Mouse (Mus musculus): ENCODE measurements at regions not wholly inside any gene's neighbourhood (a gene's known extent, or its start where the extent isn't known, plus 50 kb on each side); places are given as distances from the start of the nearest gene placed in this dataset.

DNA sequence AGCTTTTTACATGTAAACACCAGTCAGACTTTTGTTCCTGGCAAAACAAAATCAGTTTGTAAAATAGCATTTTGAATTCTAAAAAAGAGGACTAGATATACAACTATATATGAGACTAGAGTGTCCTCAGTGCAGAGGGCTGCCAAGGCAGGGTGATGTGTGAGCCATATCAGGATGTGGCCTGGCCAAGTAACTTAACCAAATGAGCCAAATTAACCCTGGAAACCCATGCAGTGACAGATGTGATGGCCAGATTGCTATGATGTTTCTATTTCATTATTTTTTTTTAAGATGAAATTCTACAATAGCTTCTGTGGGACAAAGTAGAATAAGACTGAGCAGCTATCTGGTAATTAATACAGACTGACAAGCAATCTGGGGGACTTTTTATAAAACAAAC, 181.8 kb downstream of the Nova1 start:
- no peak for TF ChIP-seq CTCF (IDR thresholded peaks at IDR 0.05; ENCODE audit: borderline replicate concordance, insufficient read depth, low read depth, low read length)
- TF ChIP-seq POLR2A (IDR thresholded peaks at IDR 0.05; ENCODE audit: borderline replicate concordance, insufficient read depth, low read length) = no peak
